Mouse (Mus musculus) inflammation-experienced regulatory T-cells (primary cell): ENCODE data around the gene Aamp. TPM values are rescaled to one million over a fixed set of nuclear protein-coding genes. Genes with fewer than 3 reads are reported as not detected.

ENCODE experiments used
- polyA plus RNA-seq, 2 experiments: library from polyadenylated mRNA; unstranded; fragments of 100-300 nt; shearing (Covaris generic); gene quantifications; one replicate each; pipeline ENCODE4 v1.2.1; 2017

The Aamp gene
- polyA plus RNA-seq: 100 to 1,000 TPM; 210 to 261 TPM

GRCm38 (mm10) chr1:74284543-74285160 is at the start of gene Aamp, which contains the start of gene Pnkd:
Gene Aamp, minus strand, starts transcription at chr1:74284738.
Gene Pnkd, plus strand, starts transcription at chr1:74284930.

GRCm38 (mm10) chr1:74305522-74305921 is 21.0 kb upstream of the Aamp start, which contains the start of gene Tmbim1:
Gene Tmbim1, minus strand, starts transcription at chr1:74305622.

GRCm38 (mm10) chr1:74278538-74278937 is 6.0 kb downstream of the Aamp start, which contains the start of gene Gpbar1:
Gene Gpbar1, plus strand, starts transcription at chr1:74278550.

GRCm38 (mm10) chr1:74235938-74236589 is 48.5 kb downstream of the Aamp start, which contains the start of gene Arpc2:
Gene Arpc2, plus strand, starts transcription at chr1:74236084.

Other genes with a start within 250 kb of the Aamp start
- gene Tns1, start 160.3 kb downstream of the Aamp start, polyA plus RNA-seq: 10 to 100 TPM in 1 of 2 experiments, 1 to 10 TPM in 1; 6.1 to 45.1 TPM
- gene Rufy4, start 159.2 kb downstream of the Aamp start, polyA plus RNA-seq: under 1 TPM; 0.11 to 0.72 TPM
- gene Cxcr2, start 130.7 kb downstream of the Aamp start, polyA plus RNA-seq: under 1 TPM; 0.05 to 0.83 TPM
- under 1 TPM in 1 of 2 experiments, not detected in 1; 0.22 TPM for gene Cxcr1, start 90.1 kb downstream of the Aamp start, polyA plus RNA-seq
- 1,000 to 10,000 TPM in 1 of 2 experiments, 100 to 1,000 TPM in 1; 961 to 1,093 TPM for gene Arpc2, start 48.7 kb downstream of the Aamp start, polyA plus RNA-seq
- gene Gpbar1, start 6.2 kb downstream of the Aamp start, polyA plus RNA-seq: 1 to 10 TPM in 1 of 2 experiments, not detected in 1; 3.0 TPM
- 10 to 100 TPM; 76.6 to 76.9 TPM for gene Pnkd, start 192 bp upstream of the Aamp start, polyA plus RNA-seq
- 10 to 100 TPM; 23.9 to 31.8 TPM for gene Tmbim1, start 20.9 kb upstream of the Aamp start, polyA plus RNA-seq
- not detected for gene Catip, start 77.4 kb upstream of the Aamp start, polyA plus RNA-seq
- gene Slc11a1, start 90.5 kb upstream of the Aamp start, polyA plus RNA-seq: 1 to 10 TPM; 1.0 to 6.0 TPM
- gene Ctdsp1, start 106.8 kb upstream of the Aamp start, polyA plus RNA-seq: 1 to 10 TPM; 4.8 to 6.9 TPM
- gene Vil1, start 124.6 kb upstream of the Aamp start, polyA plus RNA-seq: under 1 TPM; 0.22 to 0.38 TPM
- 10 to 100 TPM; 26.8 to 34.2 TPM for gene Cnot9, start 221.3 kb upstream of the Aamp start, polyA plus RNA-seq